Mouse (Mus musculus) right cerebral cortex, postnatal 4 days (tissue): ENCODE data around the gene Zfp398.

Source experiments
- DNase-seq: peaks from one replicate; pipeline ENCODE4 v3.0.0-alpha.2; 2022

Zfp398 gene

DNA sequence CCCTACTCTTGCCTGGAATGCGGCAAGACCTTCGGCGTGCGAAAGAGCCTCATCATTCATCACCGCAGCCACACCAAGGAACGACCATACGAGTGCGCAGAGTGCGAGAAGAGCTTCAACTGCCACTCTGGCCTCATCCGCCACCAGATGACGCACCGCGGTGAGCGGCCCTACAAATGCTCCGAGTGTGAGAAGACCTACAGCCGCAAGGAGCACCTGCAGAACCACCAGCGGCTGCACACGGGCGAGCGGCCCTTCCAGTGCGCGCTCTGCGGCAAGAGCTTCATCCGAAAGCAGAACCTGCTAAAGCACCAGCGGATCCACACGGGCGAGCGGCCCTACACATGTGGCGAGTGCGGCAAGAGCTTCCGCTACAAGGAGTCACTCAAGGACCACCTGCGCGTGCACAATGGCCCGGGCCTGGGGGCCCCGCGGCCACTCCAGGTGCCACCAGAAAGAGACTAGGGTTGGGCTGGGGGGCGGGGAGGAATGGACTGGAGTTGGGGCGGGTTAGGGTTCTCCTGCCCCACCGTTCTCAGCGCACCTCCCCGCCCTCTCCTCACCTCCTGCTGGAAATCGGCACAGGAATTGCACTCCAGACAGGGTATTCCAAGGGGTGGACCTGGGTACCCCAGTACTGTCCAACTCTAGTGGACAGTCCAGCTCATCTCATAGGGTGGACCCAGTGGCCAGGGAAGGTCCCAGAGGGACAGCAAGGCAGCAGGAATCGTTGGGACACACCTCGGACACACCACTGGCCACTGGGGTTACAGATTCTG is 69.6 kb downstream of the Zfp398 start:
- DNase-seq = no peak

DNA sequence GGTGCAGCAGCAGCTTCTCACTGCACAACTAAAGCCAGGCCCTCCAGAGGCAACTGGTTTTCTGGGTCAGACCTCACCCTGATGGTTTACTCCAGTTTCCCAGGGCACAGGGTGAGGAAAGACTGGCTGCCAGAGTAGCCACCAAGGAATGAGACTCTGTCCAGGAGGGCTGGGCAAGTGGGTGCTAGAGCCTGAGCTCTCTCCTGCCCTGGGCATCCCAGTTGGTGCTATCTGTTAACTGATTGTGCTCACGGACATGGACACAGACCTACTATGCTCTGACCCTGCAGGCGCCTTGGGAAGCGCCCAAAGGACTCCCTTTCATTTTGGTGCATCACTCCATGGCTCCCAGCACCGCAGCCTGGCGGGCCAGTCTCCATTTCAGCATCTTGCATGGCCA is 70.9 kb downstream of the Zfp398 start:
- DNase-seq = no peak

DNA sequence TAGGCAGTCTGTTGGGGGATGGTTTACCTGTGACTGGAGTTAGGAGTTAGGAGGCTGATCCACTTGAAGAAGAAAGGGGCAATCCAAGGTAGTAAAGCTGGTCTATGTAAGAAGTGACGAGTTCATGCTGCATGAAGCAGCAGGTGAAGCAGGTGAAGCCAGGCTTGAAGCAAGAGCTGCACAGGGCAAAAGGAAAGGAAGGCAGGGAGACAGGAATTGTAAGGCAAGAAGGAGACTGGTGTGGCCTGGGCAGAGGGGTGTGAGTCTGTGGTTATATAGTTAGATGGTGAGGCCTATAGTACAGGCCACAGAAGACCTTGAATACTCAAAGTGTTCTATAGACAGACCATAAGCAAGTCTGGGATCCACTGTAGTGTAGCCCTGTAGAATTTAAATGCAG is 73.5 kb downstream of the Zfp398 start:
- no peak for DNase-seq

DNA sequence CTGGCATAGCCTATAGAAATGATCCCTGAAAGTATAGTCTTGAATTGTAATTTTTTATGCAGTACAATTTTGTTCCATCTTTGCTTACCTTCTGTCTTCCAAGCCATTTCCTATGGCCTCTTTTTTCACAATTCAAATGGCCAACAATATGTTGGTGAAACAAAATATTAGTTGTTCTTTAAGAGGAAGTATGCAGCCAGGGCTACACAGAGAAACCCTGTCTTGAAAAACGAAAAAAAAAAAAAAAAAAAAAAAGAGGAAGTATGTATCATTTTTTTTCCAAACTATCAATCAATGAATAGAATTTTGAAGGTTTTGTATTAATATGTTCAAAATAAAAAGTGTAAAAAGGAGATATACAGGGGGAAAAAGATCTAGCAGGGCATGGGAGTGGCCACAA is 76.2 kb downstream of the Zfp398 start:
- DNase-seq = no peak

DNA sequence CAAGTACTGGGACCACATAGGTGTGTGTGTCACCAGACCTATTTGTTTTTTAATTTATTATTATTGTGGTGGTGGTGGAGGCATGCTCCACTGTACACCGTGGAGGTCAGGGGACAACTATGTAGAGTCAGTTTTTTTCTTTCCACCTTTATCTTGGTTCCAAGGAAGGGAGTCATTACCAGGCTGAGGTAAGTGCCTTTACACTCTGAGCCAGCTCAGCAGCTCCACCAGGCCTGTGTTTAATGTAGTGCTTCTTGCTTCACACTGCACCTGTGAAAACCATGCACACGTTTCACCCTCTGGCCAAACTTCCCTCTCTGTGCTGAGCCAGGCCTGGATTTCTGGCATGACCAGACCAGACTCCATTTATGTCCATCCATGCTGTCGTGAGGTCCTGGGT is 77.5 kb downstream of the Zfp398 start:
- no peak for DNase-seq

DNA sequence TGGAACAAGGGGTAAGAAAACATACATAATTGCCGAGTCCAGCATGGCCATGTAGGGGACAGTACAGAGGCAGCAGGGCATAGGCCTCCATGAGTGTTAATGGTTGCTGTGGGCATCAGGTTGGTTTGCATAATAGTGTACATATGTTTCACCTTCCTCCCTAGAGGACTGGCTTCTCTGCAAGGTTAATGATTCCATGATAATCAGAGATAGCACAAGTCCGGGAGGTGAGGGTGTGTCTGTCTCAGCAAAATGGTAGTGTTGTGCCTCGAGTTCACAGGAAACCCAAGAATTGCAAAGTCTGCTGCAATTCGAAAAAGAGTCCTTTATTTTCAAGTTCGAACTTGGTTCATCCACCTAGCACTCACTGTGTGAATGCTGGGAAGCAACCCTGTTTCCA is 81.6 kb downstream of the Zfp398 start:
- DNase-seq = no peak

DNA sequence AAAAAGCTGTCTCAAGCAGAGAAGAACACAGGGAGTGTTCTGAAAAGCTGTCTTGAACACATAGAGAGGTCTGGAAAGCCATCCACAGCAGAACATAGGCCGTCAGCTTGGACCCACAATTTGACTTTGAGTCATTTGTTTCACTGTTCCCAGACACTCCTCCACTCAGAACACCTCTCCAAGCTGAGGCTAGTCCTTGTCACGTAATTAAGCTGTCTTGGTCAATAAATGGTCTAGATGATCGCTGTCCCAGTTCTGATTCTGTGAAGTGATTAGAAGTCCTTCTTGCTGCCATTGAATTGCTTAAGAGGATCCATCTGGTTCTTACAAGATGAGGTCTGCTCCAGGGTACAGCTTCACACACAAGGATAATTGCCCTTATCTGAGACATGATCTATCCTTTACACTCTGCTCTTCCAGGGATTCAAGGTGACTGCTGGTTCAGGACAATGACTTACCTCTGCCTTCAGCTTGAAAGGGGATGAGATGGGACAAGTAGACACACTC is 83.4 kb downstream of the Zfp398 start:
- no peak for DNase-seq

DNA sequence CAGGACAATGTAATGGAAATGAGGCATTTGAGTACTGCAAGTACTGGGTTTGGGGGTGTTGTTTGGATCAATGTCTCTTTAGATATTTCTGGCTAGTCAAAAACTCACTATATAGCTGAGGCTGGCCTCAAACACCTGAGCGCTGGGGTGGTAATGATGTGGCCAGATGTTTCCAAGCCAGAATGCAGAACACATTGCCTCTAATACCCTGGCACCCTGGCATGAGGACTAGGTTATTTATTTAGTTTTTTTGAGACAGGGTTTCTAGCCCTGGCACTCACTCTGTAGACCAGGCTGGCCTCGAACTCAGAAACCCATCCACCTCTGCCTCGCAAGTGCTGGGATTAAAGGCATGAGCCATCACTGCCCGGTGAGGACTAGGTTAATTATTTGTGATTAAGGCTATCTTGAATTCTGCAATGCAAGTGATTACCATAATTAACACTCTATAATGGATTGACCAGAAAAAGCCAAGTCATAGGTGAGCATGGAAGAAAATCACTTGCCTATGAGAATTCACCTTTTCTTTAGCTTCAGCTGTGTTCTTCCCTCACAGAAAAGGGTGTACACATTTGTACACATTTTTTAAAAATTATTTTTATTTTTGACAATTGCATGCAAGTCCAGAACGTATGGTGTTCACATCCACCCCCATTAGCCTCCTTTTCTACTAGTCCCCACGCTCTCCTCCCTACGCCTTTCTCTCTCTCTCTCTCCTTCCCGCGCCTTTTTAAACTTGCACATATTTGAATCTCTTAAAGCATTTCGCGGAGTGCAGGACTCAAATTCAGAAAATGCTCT is 84.4 kb downstream of the Zfp398 start:
- DNase-seq = no peak

DNA sequence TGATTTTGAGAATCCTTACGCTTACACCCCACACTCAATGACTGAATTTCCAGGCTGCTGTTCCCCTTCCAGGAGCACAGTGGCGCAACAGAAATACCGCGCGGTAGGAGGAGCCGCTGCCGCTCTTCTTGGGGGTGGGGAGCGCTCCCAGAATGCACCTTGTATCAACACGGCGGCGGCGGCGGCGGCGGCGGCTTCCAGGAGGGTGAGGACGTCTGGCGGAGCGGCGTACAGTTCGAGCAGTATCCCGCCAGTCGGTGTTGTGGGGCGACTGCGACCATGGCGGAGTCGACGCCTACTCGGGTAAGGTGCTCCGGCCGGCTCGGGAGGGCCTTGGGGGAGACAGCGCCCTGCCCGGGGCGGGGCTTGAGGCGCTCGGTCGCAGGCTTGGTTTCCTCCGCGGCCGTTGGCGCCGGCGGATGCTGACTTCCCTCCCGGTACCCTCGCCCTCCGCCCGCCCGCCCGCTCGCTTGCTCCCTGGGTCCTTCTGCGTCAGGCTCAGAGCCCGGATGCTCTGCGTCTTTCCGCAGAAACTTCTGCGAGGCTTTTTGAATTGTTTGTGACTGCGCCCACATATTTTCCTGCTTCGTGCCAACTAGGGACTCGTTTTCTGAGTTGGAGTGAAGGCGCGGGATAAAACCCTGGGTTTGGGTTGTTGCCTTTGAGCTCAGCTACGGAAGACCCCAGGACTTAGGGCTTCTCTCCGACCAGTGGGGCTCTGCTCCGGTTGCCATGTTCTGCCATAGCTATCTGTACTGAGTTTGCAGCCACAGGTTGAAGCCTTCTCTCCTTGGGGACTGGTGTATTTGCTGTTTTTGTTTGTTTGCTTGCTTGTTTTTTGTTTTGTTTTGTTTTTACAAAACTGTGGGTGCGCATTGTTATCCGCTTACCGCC is 85.2 kb downstream of the Zfp398 start, which contains the start of gene Zfp212:
TSS of gene Zfp212 (plus strand) at position 30 of the 894 bp plus-strand sequence.
- DNase-seq = peak; percentile 84
